Mouse (Mus musculus) hindlimb bud, embryonic 11.5 days (tissue): ENCODE data around the gene Wdr12.
"Not testable (repeated sequence)": the region's sequence is repeated elsewhere in the genome, so short reads cannot be mapped to it uniquely, and the experiment has no call there.

Source experiments
- DNase-seq: peaks from one replicate; pipeline ENCODE4 v3.0.0-alpha.2; 2012; ENCODE audit warnings: low read depth, low spot score; ENCODE audit errors: extremely low spot score

The Wdr12 gene

DNA sequence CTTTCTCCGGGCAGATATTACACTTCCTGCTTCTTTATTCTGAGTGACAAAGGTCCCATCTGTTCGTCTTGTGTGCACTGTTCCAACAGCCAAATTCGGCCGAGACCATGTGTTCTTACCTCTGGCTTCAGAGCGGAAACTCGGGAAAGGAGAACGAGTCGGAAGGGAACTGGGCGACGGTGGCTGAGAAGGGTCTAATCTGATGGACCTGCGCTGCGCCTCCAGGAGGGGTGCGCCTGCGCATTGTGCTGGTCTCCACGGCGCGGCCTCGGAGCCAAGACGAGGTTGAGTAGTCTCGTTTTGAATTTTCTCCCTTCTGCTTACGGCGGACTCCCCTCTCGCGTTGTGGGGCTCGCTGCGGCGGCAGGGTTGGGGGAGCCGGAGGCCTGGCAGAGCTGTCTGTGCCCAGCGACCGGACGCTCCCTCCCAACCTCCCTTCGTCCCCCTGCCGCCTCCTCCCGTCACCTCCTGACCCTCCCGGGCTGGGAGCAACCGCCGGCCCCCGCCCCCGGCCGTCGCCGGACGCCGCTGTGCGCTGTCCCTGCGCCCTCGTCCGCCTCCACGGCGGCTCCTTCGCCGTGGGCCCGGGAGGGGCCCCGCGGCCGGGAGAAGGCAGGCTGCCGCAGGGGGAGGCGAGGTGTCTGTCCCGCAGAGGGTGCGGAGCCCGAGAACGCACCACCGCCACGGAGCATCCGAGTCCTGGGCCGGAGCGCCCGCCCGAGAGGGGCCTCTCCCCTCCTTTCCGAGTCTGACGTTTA is at the start of gene Wdr12, which contains the start of gene Carf:
Wdr12 (minus strand) TSS at position 622 of the 758 bp plus-strand sequence.
Carf (plus strand) TSS at position 224 of the 758 bp plus-strand sequence.
- DNase-seq, result peak; percentile 96

DNA sequence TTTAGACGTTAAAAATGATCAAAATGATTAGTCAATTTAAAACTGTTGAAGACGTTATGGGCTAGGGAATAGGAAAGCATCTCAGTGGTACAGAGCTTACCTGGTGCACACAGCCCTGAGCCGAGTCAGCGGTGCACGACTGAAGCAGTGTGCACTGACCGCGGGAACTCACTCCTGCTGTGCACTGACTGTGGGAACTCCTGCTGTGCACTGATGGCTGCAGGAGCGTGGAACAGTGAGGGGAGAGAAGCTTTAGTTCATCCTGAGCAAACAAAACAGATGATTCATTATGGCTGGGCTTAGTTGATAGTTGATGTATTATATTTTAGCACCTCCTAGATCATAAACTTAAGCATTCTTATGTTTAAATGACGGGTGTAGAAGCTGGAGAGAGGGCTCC is 38.9 kb upstream of the Wdr12 start:
- no peak for DNase-seq

DNA sequence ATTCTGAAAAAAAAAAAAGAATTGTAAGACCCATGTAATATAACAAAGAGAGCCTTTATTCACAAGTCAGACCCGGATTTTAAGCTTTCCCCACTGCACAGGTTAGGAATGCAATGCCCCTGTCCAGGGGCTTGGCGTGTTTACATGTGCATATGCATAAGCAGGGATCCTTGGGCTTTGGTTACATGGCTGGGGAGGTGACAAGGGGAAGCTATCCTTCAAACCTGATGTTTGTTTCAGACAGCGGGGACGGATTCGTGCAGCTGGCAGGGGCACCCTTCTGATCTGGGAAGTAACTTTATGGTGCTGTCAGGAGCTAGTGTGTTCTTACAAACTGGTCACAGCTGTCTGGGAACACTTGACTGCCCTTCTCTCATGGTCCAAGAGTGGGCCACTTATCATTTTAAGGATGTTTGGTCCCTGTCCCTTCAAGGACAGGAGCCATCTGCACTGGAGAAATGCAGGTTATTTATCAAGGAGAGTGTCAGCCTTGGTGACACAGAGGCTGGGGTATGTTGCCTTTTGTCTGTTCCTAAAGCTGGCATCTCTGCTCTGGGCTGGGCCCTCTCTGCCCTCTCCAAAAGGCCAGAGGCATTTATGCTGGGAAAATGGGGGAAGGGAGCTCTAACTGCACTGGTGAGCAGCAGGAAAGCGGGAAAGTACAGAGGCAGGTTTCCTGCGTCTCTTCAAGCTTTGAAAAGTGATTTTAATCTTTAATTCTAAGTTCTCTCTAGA is 19.4 kb upstream of the Wdr12 start:
- no peak for DNase-seq

- DNase-seq, result no peak
These were observed 6.1 kb upstream of the Wdr12 start for GRCm38 (mm10) chr1:60104582-60104981.

GRCm38 (mm10) chr1:60098839-60099238 is 394 bp upstream of the Wdr12 start:
- no peak for DNase-seq

- no peak for DNase-seq
These were observed 995 bp downstream of the Wdr12 start for GRCm38 (mm10) chr1:60097277-60098023.

DNA sequence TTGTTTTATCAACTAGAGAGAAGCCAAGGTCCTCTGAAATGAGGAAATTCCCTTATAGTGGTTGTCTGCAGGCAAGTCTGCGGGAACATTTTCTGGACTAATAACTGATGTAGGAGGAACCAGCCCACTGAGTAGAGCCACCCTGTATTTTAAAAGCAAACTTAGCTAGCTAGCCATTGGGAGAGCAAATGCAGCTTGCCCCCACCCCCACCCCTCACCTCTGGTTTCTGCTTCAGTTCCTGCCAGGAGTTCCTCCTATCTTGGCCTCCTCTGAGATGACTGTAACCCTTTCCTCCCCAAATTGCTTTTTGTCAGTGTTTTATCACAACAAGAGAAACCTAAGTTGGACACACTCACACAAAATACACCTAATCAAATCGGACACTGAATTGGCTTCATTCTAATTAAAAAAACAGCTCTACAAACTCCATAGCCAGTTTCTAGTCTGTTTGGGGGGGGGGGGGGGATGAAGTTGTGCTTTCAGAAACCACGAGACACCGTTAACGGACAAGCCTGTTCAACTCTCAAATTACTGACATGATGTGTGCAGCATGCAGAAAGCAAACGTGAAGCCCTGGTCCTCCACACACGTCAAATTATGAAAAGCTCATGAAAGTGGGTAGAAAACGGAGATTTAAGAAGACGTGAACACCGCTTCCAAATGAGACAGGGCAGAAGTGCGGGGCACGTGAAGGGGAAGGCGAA is 1.7 kb downstream of the Wdr12 start:
- DNase-seq, result no peak

DNA sequence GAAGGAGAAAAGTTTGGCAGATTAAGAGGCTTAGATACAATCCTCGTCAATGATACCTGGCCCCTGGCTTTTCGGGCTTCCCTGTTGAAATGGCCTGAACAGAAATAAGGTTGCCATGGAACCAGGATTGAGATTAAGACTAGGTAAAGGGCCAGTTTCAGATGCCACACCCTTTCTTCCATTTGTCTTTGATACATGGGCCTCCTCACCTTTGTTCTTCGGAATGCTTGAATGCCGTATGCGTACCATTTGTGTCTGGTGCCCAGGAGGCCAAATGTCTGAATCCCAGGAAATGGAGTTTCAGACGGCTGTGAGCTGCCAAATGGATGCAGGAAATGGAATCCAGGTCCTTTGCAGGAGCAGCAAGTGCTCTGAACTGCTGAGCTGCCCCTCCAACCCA is 22.0 kb downstream of the Wdr12 start:
- no peak for DNase-seq

- no peak for DNase-seq
These were observed 22.9 kb downstream of the Wdr12 start for GRCm38 (mm10) chr1:60075590-60075989.

GRCm38 (mm10) chr1:60074935-60075334 is 23.5 kb downstream of the Wdr12 start:
- DNase-seq, result no peak

DNA sequence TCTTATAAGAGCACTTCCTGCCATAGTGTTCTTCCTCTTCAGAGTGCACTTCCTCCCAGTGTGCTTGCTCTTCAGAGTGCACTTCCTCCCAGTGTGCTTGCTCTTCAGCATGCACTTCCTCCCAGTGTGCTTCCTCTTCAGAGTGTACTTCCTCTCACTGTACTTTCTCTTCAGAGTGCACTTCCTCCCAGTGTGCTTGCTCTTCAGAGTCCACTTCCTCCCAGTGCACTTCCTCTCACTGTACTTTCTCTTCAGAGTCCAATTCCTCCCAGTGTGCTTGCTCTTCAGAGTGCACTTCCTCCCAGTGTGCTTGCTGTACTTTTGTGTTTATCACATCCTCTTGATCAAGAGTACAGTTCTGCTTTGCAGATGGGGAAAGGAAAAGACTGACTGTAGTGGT is 27.7 kb downstream of the Wdr12 start:
- not testable (repeated sequence) for DNase-seq

GRCm38 (mm10) chr1:60056310-60056709 is 42.1 kb downstream of the Wdr12 start:
- no peak for DNase-seq

DNA sequence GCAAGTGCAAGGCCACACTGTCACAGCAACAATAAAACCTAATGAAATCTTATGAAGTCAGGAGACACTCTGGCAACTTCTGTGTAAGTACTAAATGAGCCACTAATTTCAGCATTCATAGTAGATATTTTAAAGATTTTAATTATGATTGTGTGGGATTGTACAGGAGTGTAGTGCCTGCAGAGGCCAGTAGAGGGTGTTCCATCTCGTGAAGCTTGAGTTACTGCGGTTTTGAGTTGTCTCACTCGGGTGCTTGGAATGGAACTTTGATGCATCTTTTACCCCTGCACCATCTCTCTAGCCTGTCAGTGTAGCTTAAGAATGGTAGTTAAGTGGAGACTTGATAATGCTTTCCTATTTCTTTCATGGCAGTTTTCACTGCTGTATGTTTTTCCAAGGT is 43.8 kb downstream of the Wdr12 start:
- no peak for DNase-seq

GRCm38 (mm10) chr1:60047481-60047880 is 51.0 kb downstream of the Wdr12 start:
- DNase-seq, result not testable (repeated sequence)

DNA sequence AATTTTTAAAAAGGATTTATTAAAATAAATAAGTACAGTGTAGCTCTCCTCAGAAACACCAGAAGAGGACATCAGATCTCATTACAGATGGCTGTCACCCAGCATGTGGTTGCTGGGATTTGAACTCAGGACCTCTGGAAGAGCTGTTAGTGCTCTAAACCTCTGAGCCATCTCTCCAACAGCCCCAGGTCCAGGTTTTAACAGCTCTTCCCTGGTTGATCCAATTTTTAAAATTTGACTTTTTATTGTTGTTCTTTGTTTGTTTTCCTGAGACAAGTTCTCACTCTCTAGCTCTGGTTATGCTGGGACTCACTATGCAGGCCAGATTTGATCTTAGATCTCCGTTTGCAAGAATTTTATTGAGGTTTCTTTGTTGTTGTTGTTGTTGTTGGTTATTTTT is 53.9 kb downstream of the Wdr12 start:
- no peak for DNase-seq

GRCm38 (mm10) chr1:60042796-60043469 is 55.5 kb downstream of the Wdr12 start, which contains the start of gene Ica1l:
TSS of gene Ica1l (minus strand) at chr1:60043184.
- DNase-seq, result no peak

- DNase-seq, result no peak
These were observed 56.0 kb downstream of the Wdr12 start for GRCm38 (mm10) chr1:60042398-60042795.

GRCm38 (mm10) chr1:60035044-60035443 is 63.4 kb downstream of the Wdr12 start:
- no peak for DNase-seq
